Mouse (Mus musculus): ENCODE results near the gene Gm3139.
"Not testable (repeated sequence)": the region's sequence is repeated elsewhere in the genome, so short reads cannot be mapped to it uniquely, and the experiment has no call there.

The Gm3139 gene

GRCm38 (mm10) chr5:94525987-94526386, at the start of gene Gm3139:
Gene Gm3139, plus strand, starts transcription at chr5:94526287.
- not testable (repeated sequence) for DNase-seq (ENCODE audit: low read depth, low spot score)
